7 mouse cellular contexts compared by ENCODE assay signal in the genomic region with DNA sequence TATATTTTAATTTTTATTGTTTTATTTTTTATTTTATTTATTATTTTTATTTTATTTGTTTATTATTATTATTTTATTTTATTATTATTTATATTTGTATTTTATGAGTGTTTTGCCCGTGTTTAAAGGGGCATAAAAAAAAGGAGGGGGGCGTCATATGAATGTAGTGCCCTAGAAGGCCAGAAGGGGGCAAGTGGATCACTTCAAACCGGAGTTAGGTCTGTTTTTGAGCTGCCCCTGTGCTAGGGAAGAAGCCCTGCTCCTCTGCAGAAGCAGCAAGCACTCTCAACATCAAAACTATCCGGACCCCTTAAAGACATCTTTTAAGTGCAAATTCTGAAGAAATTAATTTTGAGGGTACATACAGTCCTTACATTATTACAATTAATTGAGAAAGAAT. TPM values are rescaled to one million over a fixed set of nuclear protein-coding genes. Genes with fewer than 3 reads are reported as not detected.
DNase-seq lines count a peak whose midpoint lies in the region; TF ChIP-seq lines count a peak whose summit lies in the region.

No protein-coding gene starts in this region.

- H3K9me3 ChIP-seq in ES-Bruce4 (replicated peaks; ENCODE audit: control insufficient read depth, insufficient read depth, low read length, poor library complexity, severe bottlenecking): no peaks in the 10 kb centered on the region

- H3K36me3 ChIP-seq in ES-Bruce4 (ENCODE audit: control insufficient read depth, insufficient read depth, low read length, poor library complexity, severe bottlenecking): no peaks in the 10 kb centered on the region

- H3K4me3 ChIP-seq in ES-Bruce4 (ENCODE audit: low read depth, low read length): no peak overlapping the region

- H3K27ac ChIP-seq in ES-Bruce4 (ENCODE audit: insufficient read depth, low read length): no peak overlapping the region

- no peak for TF ChIP-seq POLR2A in ES-Bruce4 (IDR thresholded peaks at IDR 0.05; ENCODE audit: insufficient read depth, low read length)

- peak; percentile 16 for TF ChIP-seq CTCF in ES-Bruce4 (IDR thresholded peaks at IDR 0.05; ENCODE audit: low read depth, low read length)

- no peak overlapping the region for H3K9ac ChIP-seq in ES-Bruce4 (ENCODE audit: low read depth, poor library complexity, severe bottlenecking)

- no peak for TF ChIP-seq EP300 in ES-Bruce4 (IDR thresholded peaks at IDR 0.05; ENCODE audit: insufficient read depth, low read depth, low read length)

- H3K27me3 ChIP-seq in ES-Bruce4 (ENCODE audit: control insufficient read depth, insufficient read depth, low read length, poor library complexity, severe bottlenecking): no peaks in the 10 kb centered on the region

- H3K4me1 ChIP-seq in ES-Bruce4 (ENCODE audit: control insufficient read depth, insufficient read depth, low read length): no peaks in the 10 kb centered on the region

- peak; percentile 29 to 43 for DNase-seq in kidney, postnatal 4 days
- no peak for DNase-seq in kidney, adult 11 months
- peak; percentile 29 for DNase-seq in CD4-positive, CD25-positive, alpha-beta regulatory T cell, adult 2 months (ENCODE audit: low read depth, low spot score)
- peak; percentile 9 for DNase-seq in induced T-regulatory cell, adult 2 months (ENCODE audit: low read depth)
- no peak for DNase-seq in spleen, postnatal 4 days (ENCODE audit: low spot score in 2 of 2)
- DNase-seq in adrenal gland, adult (ENCODE audit: inconsistent age in 2 of 2, low spot score in 1 of 2): no peak

RNA-seq across cellular contexts. Expression of gene Olfr47, which starts 10.7 kb away (rescaled TPM):
- not detected in 2 replicates for polyA plus RNA-seq in ES-Bruce4 (2011; ENCODE audit: insufficient read depth, insufficient read length, low read depth, missing spikeins)

RNA-seq across cellular contexts. Expression of gene Arhgef5, which starts 23.3 kb away (rescaled TPM):
- polyA plus RNA-seq in ES-Bruce4 (2011; ENCODE audit: insufficient read depth, insufficient read length, low read depth, missing spikeins): 23.5 and 24.5 TPM in 2 replicates

RNA-seq across cellular contexts. Expression of gene Olfr434, which starts 29.2 kb away (rescaled TPM):
- not detected in 2 replicates for polyA plus RNA-seq in ES-Bruce4 (2011; ENCODE audit: insufficient read depth, insufficient read length, low read depth, missing spikeins)

RNA-seq across cellular contexts. Expression of gene Olfr435, which starts 45.1 kb away (rescaled TPM):
- not detected in 2 replicates for polyA plus RNA-seq in ES-Bruce4 (2011; ENCODE audit: insufficient read depth, insufficient read length, low read depth, missing spikeins)

Comparison
In these comparisons a context has a peak if more than half of its experiments do, and no peak if none do; other contexts are left out.
1. DNase-seq: peak in kidney, postnatal 4 days (2 of 2), CD4-positive, CD25-positive, alpha-beta regulatory T cell, adult 2 months (single experiment) and induced T-regulatory cell, adult 2 months (single experiment); none in kidney, adult 11 months (single experiment), spleen, postnatal 4 days (0 of 2) and adrenal gland, adult (0 of 2).